1 mouse cellular context compared by ENCODE assay signal in the genomic region with DNA sequence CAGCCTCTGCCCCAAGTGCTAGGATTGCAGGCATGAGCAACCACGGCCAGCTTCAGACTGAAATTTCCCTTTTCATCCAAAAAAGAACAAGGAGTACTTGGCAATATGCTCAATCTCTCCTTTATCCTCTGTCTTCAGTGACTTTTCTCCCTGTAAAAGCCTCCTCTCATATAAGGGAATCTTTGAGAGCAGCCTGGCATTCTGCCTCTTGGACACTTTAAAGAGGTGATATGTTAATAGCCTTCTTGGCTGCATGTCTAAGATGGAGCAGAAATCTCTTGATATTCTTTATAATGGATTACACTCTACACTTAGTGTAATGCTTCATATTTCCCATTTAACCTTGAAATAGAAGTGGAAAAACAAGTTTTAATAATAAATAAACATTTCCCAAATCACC.
TF ChIP-seq lines count a peak whose summit lies in the region.

No protein-coding gene starts in this region.

TF ChIP-seq in CH12.LX, 34 proteins besides CTCF, POLR2A, EP300 and RAD21:
- TF ChIP-seq SIN3A (IDR thresholded peaks at IDR 0.05; ENCODE audit: low read length) (no peak), RCOR1 (conservative IDR thresholded peaks at IDR 0.05; ENCODE audit: low read depth, low read length) (no peak), HCFC1 (IDR thresholded peaks at IDR 0.05; ENCODE audit: low read depth, low read length) (no peak), ELF1 (IDR thresholded peaks at IDR 0.05; ENCODE audit: low read depth, low read length) (no peak), GABPA (IDR thresholded peaks at IDR 0.05; ENCODE audit: insufficient replicate concordance, low read depth, low read length) (no peak), E2F4 (IDR thresholded peaks at IDR 0.05; ENCODE audit: insufficient replicate concordance, low read depth, low read length) (no peak), SMC3 (IDR thresholded peaks at IDR 0.05; ENCODE audit: low read depth, low read length) (no peak)
